Mouse (Mus musculus): ENCODE data around the gene Ifi206.

DNA sequence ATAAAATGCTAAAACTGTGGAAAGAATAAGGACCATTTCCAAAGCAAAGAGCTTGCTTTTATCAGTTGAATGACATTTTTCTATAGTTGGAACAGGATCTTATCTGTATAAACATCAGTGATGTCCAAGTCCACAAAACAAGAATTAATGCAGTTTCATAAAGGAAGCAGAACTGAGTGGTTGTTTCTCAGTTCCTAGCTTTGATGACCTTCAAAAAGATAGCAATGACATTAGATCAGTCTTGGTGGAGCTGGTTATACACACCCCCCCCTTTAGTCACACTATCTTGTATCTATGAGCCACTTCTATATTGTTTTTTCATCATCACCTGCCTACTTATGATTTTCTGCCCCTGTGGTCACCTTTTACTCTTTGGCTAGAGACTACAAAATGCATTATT lies 30.6 kb upstream of the Ifi206 start:
- TF ChIP-seq CTCF (IDR thresholded peaks at IDR 0.05; ENCODE audit: control insufficient read depth, insufficient read depth, insufficient read length): no peak
- no peak for TF ChIP-seq USF1 (IDR thresholded peaks at IDR 0.05; ENCODE audit: low read depth)
- no peak for TF ChIP-seq MYOG (IDR thresholded peaks at IDR 0.05; ENCODE audit: control insufficient read depth, extremely low read depth, insufficient read length)
